Mouse (Mus musculus): ENCODE measurements around the gene Map1lc3b. TPM values are rescaled to one million over a fixed set of nuclear protein-coding genes. Genes with fewer than 3 reads are reported as not detected.
A peak's percentile ranks its signal among the peaks of the same experiment; 100 is the strongest.

Map1lc3b gene
- total and polyA plus RNA-seq, 3 experiments: 56.4 to 68.8 TPM; not detected in 1

DNA sequence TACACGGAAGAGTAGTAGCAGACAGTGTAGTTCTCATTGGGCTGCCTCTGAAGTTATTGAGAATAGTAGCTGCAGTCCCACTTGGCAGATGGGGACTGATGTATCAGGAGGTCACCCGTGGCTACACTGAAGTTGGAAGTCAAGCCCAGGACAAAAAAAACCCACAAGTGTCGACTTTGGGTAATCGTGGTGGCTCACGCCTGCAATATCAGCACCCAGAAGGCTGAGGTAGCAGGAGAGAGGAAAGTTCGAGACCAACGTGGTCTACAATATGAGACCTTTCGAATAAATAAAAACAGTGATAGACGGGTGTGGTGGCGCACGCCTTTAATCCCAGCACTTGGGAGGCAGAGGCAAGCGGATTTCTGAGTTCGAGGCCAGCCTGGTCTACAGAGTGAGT is 5.4 kb upstream of the Map1lc3b start:
- Histone ChIP-seq H3K27ac (ENCODE audit: control insufficient read depth, low read depth, low read length) (no peak overlapping the region), H3K4me3 (ENCODE audit: control insufficient read depth in 1 of 2, insufficient read depth in 1 of 2, low read depth in 2 of 2, low read length in 2 of 2) (peak overlapping the region; percentile 77 to 78), H3K9ac (ENCODE audit: control insufficient read depth, low read depth, low read length, poor library complexity, severe bottlenecking) (peak overlapping the region; percentile 74), H3K79me2 (ENCODE audit: control insufficient read depth, insufficient read depth, low read length, poor library complexity) (no peaks in the 10 kb centered on the region), H3K36me3 (ENCODE audit: control insufficient read depth in 1 of 2, insufficient read depth in 2 of 2, low read length in 2 of 2) (peaks cover 0 to 22% of the 10 kb centered on the region in 2 experiments; a peak in 2 of 4 replicates), H3K4me1 (ENCODE audit: control insufficient read depth in 1 of 2, insufficient read depth in 2 of 2, low read length in 2 of 2) (peaks cover 12 to 31% of the 10 kb centered on the region in 2 experiments), H3K9me3 (replicated peaks; ENCODE audit: insufficient read depth, low read length) (no peaks in the 10 kb centered on the region), H3K27me3 (ENCODE audit: control insufficient read depth in 1 of 2, insufficient read depth in 2 of 2, low read length in 2 of 2) (no peaks in the 10 kb centered on the region)
- TF ChIP-seq TBP (IDR thresholded peaks at IDR 0.05; ENCODE audit: low read depth, low read length) (peak; percentile 89), MYC (IDR thresholded peaks at IDR 0.05; ENCODE audit: low read depth, low read length) (0 out of 2 replicates have a peak, but pooled peaks have one; percentile 2), MEF2A (IDR thresholded peaks at IDR 0.05; ENCODE audit: extremely low read depth, insufficient replicate concordance, low read depth, low read length, poor library complexity, severe bottlenecking) (no peak)
- DNase-seq (ENCODE audit: low read depth, low spot score): peak; percentile 59

DNA sequence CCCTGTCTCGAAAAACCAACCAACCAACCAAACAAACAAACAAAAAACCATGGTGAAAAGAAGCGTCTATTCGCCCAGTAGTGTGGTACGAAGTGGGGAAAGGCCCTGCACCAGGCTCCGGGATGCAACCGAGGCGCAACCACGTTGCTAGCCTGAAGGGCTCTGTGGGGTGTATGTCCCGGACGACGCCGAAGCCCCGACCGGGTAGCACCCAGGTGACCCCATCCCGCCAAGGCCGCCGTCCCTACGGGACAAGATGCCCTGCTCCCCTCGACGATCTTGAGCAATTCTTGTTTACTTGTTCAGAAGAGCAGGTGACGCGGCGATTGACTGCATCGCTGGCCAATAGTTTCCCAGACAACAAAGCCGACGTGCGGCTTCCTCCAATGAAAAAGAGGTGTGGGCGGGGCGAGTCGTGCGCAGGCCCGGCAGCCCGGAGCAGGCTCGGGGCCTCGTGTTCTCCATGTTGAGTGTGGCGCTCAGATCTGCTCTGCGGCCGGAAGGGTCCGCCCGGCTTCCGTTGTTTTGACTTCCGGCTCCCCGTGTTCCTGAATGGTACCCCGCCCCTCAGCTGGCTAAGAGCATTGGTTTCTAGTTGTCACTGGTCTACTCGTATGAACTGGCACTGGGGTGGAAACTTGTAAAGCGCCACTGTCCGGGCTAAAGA is 4.9 kb upstream of the Map1lc3b start:
- TF ChIP-seq TBP (IDR thresholded peaks at IDR 0.05; ENCODE audit: low read depth, low read length) (peak; percentile 57), ELF1 (IDR thresholded peaks at IDR 0.05; ENCODE audit: low read depth, low read length) (peak; percentile 98), ZKSCAN1 (IDR thresholded peaks at IDR 0.05; ENCODE audit: low read depth, low read length) (no peak), JUND (IDR thresholded peaks at IDR 0.05; ENCODE audit: low read depth, low read length) (no peak), MAZ (IDR thresholded peaks at IDR 0.05; ENCODE audit: low read depth, low read length) (peak; percentile 88), NRF1 (IDR thresholded peaks at IDR 0.05; ENCODE audit: insufficient read depth, low read depth, low read length, poor library complexity, severe bottlenecking) (peak; percentile 99), TCF12 (IDR thresholded peaks at IDR 0.05; ENCODE audit: low read depth, low read length) (peak; percentile 44; the same call in 1 of the 2 replicates), HCFC1 (IDR thresholded peaks at IDR 0.05; ENCODE audit: low read depth, low read length) (peak; percentile 99), TAL1 (IDR thresholded peaks at IDR 0.05; ENCODE audit: low read length) (no peak), EP300 (IDR thresholded peaks at IDR 0.05; ENCODE audit: low read depth in 1 of 2, low read length in 2 of 2) (peak in 1 of 2 experiments; percentile 41; a peak in 2 of 4 replicates), BHLHE40 (IDR thresholded peaks at IDR 0.05; ENCODE audit: borderline replicate concordance, low read depth, low read length) (peak; percentile 30; the same call in 1 of the 2 replicates), NELFE (IDR thresholded peaks at IDR 0.05; ENCODE audit: low read depth, low read length) (peak; percentile 41; the same call in 1 of the 2 replicates), ETS1 (IDR thresholded peaks at IDR 0.05; ENCODE audit: low read depth, low read length) (peak; percentile 55; the same call in 1 of the 2 replicates), MXI1 (IDR thresholded peaks at IDR 0.05; ENCODE audit: low read depth, low read length) (peak; percentile 77), RCOR1 (IDR thresholded peaks at IDR 0.05; ENCODE audit: low read depth, low read length) (peak; percentile 74), GATA1 (IDR thresholded peaks at IDR 0.05; ENCODE audit: low read depth, low read length) (no peak), CHD2 (IDR thresholded peaks at IDR 0.05; ENCODE audit: low read length) (peak; percentile 88), MAX (IDR thresholded peaks at IDR 0.05; ENCODE audit: low read length) (peak; percentile 69), USF2 (IDR thresholded peaks at IDR 0.05; ENCODE audit: borderline replicate concordance in 1 of 2, insufficient read depth in 1 of 2, low read depth in 1 of 2, low read length in 2 of 2) (no peak), KAT2A (conservative IDR thresholded peaks at IDR 0.05; ENCODE audit: low read depth, low read length) (peak; percentile 90), USF1 (IDR thresholded peaks at IDR 0.05; ENCODE audit: low read depth, low read length) (peak; percentile 92), SIN3A (IDR thresholded peaks at IDR 0.05; ENCODE audit: low read length) (peak; percentile 96), POLR2A (IDR thresholded peaks at IDR 0.05; ENCODE audit: control insufficient read depth in 1 of 2, insufficient read depth in 1 of 2, low read depth in 1 of 2, low read length in 2 of 2, poor library complexity in 1 of 2) (peak in 1 of 2 experiments; percentile 63; a peak in 1 of 4 replicates)
- H3K27me3 ChIP-seq (ENCODE audit: control insufficient read depth in 1 of 2, insufficient read depth in 2 of 2, low read length in 2 of 2): no peaks in the 10 kb centered on the region
- peak overlapping the region; percentile 64 for H3K27ac ChIP-seq (ENCODE audit: control insufficient read depth, low read depth, low read length)
- peak overlapping the region; percentile 77 to 78 for H3K4me3 ChIP-seq (ENCODE audit: control insufficient read depth in 1 of 2, insufficient read depth in 1 of 2, low read depth in 2 of 2, low read length in 2 of 2)
- H3K36me3 ChIP-seq (ENCODE audit: control insufficient read depth in 1 of 2, insufficient read depth in 2 of 2, low read length in 2 of 2): peaks cover 0 to 23% of the 10 kb centered on the region in 2 experiments; a peak in 2 of 4 replicates
- peak overlapping the region; percentile 74 for H3K9ac ChIP-seq (ENCODE audit: control insufficient read depth, low read depth, low read length, poor library complexity, severe bottlenecking)
- H3K79me2 ChIP-seq (ENCODE audit: control insufficient read depth, insufficient read depth, low read length, poor library complexity): peaks cover under 1% of the 10 kb centered on the region; the same call in 1 of the 2 replicates
- no peaks in the 10 kb centered on the region for H3K9me3 ChIP-seq (replicated peaks; ENCODE audit: insufficient read depth, low read length)
- H3K4me1 ChIP-seq (ENCODE audit: control insufficient read depth in 1 of 2, insufficient read depth in 2 of 2, low read length in 2 of 2): peaks cover 12 to 32% of the 10 kb centered on the region in 2 experiments
- peak; percentile 99 for DNase-seq (ENCODE audit: low read depth, low spot score)
